Mouse (Mus musculus) lung, postnatal 0 days (tissue): ENCODE data around the gene Ucn3. TPM values are rescaled to one million over a fixed set of nuclear protein-coding genes. Genes with fewer than 3 reads are reported as not detected.

Experiments
- ATAC-seq: fragments of 200-750 bp; cut with Nextera tagmentation; 2 replicates; pipeline ENCODE4 v1.8.0; 2017; ENCODE audit warnings: moderate library complexity
- DNase-seq: peaks from one replicate; pipeline ENCODE4 v3.0.0-alpha.2; 2016; ENCODE audit warnings: low spot score
- H3K27ac ChIP-seq: fragments of 300-500 bp; sonication (generic); 2 replicates; pipeline ENCODE4 v1.5.1; 2014; ENCODE audit warnings: antibody characterized with exemption, mild to moderate bottlenecking, low read length, mixed read lengths
- H3K27me3 ChIP-seq: fragments of 300-500 bp; sonication (generic); replicated peaks from 2 replicates; pipeline ENCODE4 v1.6.1; 2014; ENCODE audit warnings: low read length, mixed read lengths; ENCODE audit not compliant: insufficient read depth
- H3K36me3 ChIP-seq: fragments of 300-500 bp; sonication (generic); 2 replicates; pipeline ENCODE4 v1.6.1; 2014; ENCODE audit warnings: low read length, mixed read lengths; ENCODE audit not compliant: insufficient read depth
- H3K4me1 ChIP-seq: fragments of 300-500 bp; sonication (generic); 2 replicates; pipeline ENCODE4 v1.6.1; 2014; ENCODE audit warnings: antibody characterized with exemption, low read depth, low read length, mixed read lengths; ENCODE audit not compliant: insufficient read depth
- H3K4me2 ChIP-seq: fragments of 300-500 bp; sonication (generic); replicated peaks from 2 replicates; pipeline ENCODE4 v1.6.1; 2014; ENCODE audit warnings: low read depth, mild to moderate bottlenecking, low read length, moderate library complexity, mixed read lengths
- H3K4me3 ChIP-seq: fragments of 300-500 bp; sonication (generic); 2 replicates; pipeline ENCODE4 v1.5.1; 2014; ENCODE audit warnings: low read depth, low read length
- H3K9ac ChIP-seq: fragments of 300-500 bp; sonication (generic); replicated peaks from 2 replicates; pipeline ENCODE4 v1.6.1; 2014; ENCODE audit warnings: low read depth, mild to moderate bottlenecking
- H3K9me3 ChIP-seq: fragments of 300-500 bp; sonication (generic); 2 replicates; pipeline ENCODE4 v1.6.1; 2016; ENCODE audit warnings: low read length, mixed read lengths
- CTCF ChIP-seq: IDR thresholded peaks from 2 replicates; pipeline ENCODE4 v1.5.1; 2016; ENCODE audit warnings: antibody characterized with exemption, mild to moderate bottlenecking
- EP300 ChIP-seq: IDR thresholded peaks from 2 replicates; pipeline ENCODE4 v1.6.1; 2016; ENCODE audit warnings: antibody characterized with exemption, mild to moderate bottlenecking, control low read depth
- WGBS: fragments of 180-500 bp; shearing (Covaris S2); extraction: QIAGEN DNeasy Blood & Tissue Kit; methylation state at CpG from one replicate; pipeline ENCODE4 v1.1.7; 2014; 5-methylcytosine and 5-hydroxymethylcytosine counted together
- polyA plus RNA-seq: library from polyadenylated mRNA; unstranded; fragments of >200 nt; fragmentation: Nextera tagmentation; extraction: Ambion mirVana; gene quantifications from 2 replicates; pipeline ENCODE4 v1.2.1, GENCODE M21; 2015

The Ucn3 gene
- polyA plus RNA-seq, 1 experiment from 2014 or later = not detected

DNA sequence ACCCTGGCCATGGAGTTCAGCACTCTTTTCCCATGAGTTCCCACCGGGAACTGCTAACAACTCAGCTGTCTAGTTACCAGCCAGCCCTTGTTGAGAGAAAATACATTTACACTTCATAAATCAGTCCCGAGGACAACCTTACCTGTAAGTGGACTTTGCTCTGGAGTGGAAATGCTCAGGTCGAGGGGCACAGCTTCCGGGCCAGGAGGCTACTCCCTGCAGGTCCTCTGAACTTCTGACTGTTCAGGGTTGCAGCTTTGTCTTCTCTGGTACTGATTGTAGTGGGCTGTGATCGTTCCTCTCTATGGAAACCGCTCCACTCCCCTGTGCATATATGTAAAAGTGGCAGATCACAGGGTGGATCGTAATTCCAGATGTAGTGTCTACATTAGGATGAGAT, 450 bp downstream of the Ucn3 start:
- ATAC-seq (no peak), DNase-seq (no peak)
- Histone ChIP-seq H3K27me3 (no peaks in the 10 kb centered on the region), H3K4me2 (no peak overlapping the region), H3K4me3 (no peak overlapping the region), H3K36me3 (no peaks in the 10 kb centered on the region), H3K27ac (no peak overlapping the region), H3K9me3 (no peaks in the 10 kb centered on the region), H3K4me1 (no peaks in the 10 kb centered on the region), H3K9ac (no peak overlapping the region)
- 51% methylated on average over 7 of the region's 7 CpGs for WGBS
- TF ChIP-seq CTCF (no peak), EP300 (no peak)

DNA sequence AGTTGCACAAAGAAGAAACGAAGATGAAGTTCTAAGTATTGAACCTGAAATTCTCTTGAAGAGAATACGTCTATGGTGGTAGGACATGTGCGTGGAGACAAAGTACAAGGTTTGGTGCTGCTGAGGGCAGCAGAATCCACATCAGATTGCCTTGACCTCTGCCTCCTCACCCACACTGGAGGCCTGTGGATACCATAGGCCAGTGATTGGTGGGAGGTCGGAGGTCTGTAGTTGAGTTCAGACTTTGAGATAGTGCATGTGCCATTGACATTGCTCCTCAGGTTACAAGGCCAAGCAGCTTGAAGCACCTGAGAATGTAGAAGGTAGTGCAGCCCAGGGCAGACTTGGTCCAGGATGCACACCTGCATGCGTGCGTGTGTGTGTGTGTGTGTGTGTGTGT, 19.1 kb downstream of the Ucn3 start:
- no peaks in the 10 kb centered on the region for H3K36me3 ChIP-seq
- H3K4me2 ChIP-seq = no peak overlapping the region
- no peak overlapping the region for H3K9ac ChIP-seq
- no peaks in the 10 kb centered on the region for H3K9me3 ChIP-seq
- no peak overlapping the region for H3K27ac ChIP-seq
- H3K27me3 ChIP-seq = no peaks in the 10 kb centered on the region
- H3K4me3 ChIP-seq = no peak overlapping the region
- DNase-seq (no peak), ATAC-seq (no peak)
- TF ChIP-seq EP300 = no peak
- TF ChIP-seq CTCF = no peak
- no peaks in the 10 kb centered on the region for H3K4me1 ChIP-seq
- 90% methylated on average over 6 of the region's 6 CpGs for WGBS

DNA sequence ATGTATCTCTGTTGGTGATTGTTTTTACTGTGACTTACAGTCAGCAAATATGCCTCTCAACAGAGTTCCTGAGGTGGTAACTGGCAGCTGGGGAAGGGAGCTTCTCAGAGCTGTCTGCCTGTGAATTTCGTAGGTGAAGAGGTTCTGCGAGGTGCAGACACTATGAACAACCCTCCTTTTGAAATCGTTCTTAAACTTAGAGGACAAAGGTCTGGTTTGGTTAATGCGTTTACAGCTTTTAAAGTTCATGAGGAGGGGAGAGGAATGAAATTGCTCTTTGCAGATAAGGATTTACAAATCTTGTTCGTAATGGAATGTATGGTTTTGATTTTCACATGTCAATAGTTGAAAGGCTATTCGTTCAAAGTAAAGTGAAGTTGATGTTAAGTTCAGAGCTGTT, 19.5 kb downstream of the Ucn3 start:
- no peaks in the 10 kb centered on the region for H3K4me1 ChIP-seq
- no peaks in the 10 kb centered on the region for H3K36me3 ChIP-seq
- no peaks in the 10 kb centered on the region for H3K27me3 ChIP-seq
- DNase-seq = no peak
- ATAC-seq = no peak
- H3K9ac ChIP-seq = no peak overlapping the region
- TF ChIP-seq CTCF = no peak
- TF ChIP-seq EP300 = no peak
- 66% methylated on average over 6 of the region's 6 CpGs for WGBS
- H3K4me2 ChIP-seq = no peak overlapping the region
- no peaks in the 10 kb centered on the region for H3K9me3 ChIP-seq
- H3K27ac ChIP-seq = no peak overlapping the region
- H3K4me3 ChIP-seq = no peak overlapping the region

DNA sequence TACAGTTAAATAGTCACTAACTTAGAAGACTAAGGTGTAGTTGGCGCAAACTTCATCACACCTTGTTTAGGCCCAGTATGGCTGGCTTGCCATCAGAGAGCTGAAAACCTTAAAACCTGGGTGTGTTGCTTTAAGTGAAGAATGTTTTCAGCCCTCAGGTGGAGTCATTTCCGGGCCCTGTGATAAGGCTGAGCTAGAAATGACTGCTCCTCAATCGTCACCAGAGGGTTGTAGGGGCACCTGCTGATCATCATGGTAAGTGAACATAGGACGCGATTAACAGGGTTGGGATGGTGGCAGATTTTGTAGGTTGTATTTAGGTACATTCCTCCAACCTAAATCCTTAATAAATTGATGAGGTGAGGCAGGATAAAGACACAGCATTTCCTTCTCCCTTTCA, 20.7 kb downstream of the Ucn3 start:
- TF ChIP-seq CTCF = no peak
- no peak for TF ChIP-seq EP300
- Histone ChIP-seq H3K4me3 (no peak overlapping the region), H3K9me3 (no peaks in the 10 kb centered on the region), H3K27ac (no peak overlapping the region), H3K27me3 (no peaks in the 10 kb centered on the region), H3K4me1 (no peaks in the 10 kb centered on the region), H3K36me3 (no peaks in the 10 kb centered on the region), H3K4me2 (no peak overlapping the region), H3K9ac (no peak overlapping the region)
- DNase-seq (no peak), ATAC-seq (no peak)
- WGBS = 73% methylated on average over 5 of the region's 5 CpGs

DNA sequence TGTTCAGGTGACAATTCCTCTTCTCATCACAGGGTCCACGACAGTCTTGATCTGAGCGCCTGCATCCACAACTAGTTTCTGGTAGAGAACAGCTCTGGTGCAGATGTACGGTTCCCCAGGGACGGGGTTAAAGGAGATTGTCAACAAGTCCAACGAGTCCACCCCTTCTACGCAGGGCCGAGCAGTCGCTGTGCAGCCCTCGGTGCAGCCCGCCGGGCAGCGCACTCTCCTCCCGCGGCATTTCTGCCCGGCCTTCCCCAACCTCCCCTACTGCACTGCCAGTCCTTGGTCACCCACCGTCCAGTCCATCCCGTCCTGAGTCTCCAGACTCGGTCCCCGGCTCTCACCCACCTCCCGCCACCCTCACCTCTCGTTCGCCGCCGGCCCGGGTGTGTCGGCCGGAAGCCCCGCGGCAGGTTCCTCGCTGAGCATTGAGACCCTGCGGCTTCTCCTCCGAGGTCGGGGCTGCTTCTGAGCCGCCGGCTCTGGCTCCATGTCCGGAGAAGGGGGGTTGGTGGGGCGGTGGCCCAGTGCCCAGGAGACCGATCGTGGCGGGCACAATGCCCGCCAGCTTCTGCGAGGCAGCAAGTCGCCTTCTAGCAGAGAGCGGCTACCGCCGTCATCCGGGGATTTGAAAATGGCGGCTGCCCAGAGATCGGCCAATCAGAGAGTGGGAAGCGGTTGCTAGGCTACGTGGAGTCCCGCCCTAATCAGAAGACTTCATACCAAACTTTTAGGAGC, 27.4 kb downstream of the Ucn3 start, which contains the start of the genes Net1 and Tubal3:
Gene Net1, minus strand, starts transcription at position 650 of the 741 bp plus-strand sequence.
Gene Tubal3, plus strand, starts transcription at position 704 of the 741 bp plus-strand sequence.
- Histone ChIP-seq H3K4me2 (peak within 1 kb of the TSS; percentile 87), H3K4me1 (peaks cover 2% of the 10 kb centered on the region; the same call in 1 of the 2 replicates), H3K27ac (peak within 1 kb of the TSS; percentile 4; the same call in 1 of the 2 replicates), H3K4me3 (peak within 1 kb of the TSS; percentile 91), H3K9me3 (no peaks in the 10 kb centered on the region), H3K9ac (peak within 1 kb of the TSS; percentile 68), H3K36me3 (no peaks in the 10 kb centered on the region), H3K27me3 (no peaks in the 10 kb centered on the region)
- peak; percentile 96 for DNase-seq
- under 1% methylated on average over 51 of the region's 52 CpGs for WGBS
- TF ChIP-seq CTCF = no peak
- no peak for TF ChIP-seq EP300
- ATAC-seq = peak; percentile 98

DNA sequence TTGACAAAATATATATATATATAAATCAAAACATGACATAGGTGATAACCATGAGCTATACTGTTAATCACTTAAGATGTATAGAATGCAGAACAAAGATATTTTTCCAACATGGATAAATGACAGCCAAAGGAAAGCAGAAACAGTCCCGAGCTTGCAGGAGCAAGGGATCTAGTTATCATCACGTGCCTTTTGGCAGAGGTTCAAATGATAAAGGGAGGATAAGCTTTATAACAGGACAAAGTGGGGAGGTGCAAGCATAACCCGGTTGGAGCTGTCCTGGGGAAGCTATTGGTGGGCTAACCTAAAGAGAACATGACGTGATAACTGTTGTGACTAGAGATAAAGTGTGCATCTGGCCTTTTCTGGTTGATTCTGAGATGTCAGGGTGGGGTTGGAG, 31.6 kb downstream of the Ucn3 start:
- WGBS = 60% methylated on average over 4 of the region's 4 CpGs
- ATAC-seq (no peak), DNase-seq (no peak)
- Histone ChIP-seq H3K4me3 (no peak overlapping the region), H3K27ac (no peak overlapping the region), H3K36me3 (no peaks in the 10 kb centered on the region), H3K4me1 (peaks cover 2% of the 10 kb centered on the region; the same call in 1 of the 2 replicates), H3K4me2 (no peak overlapping the region), H3K9ac (no peak overlapping the region), H3K27me3 (no peaks in the 10 kb centered on the region), H3K9me3 (no peaks in the 10 kb centered on the region)
- TF ChIP-seq CTCF (no peak), EP300 (no peak)
